Mouse (Mus musculus): ENCODE results near the gene Zfp944. TPM values are rescaled to one million over a fixed set of nuclear protein-coding genes. Genes with fewer than 3 reads are reported as not detected.

Gene Zfp944
- polyA plus RNA-seq, 1 experiment from 2014 or later = 12.9 TPM

Other genes with a start within 250 kb of the Zfp944 start
- 2.9 and 3.1 TPM in 2 replicates for gene Zfp947, start 195.2 kb downstream of the Zfp944 start, polyA plus RNA-seq (2014; fragmentation: Nextera tagmentation; extraction: Ambion mirVana)
- gene Zfp994, start 135.8 kb downstream of the Zfp944 start, polyA plus RNA-seq (2014; fragmentation: Nextera tagmentation; extraction: Ambion mirVana) = 2.5 and 3.1 TPM in 2 replicates
- 12.6 and 14.3 TPM in 2 replicates for gene CT030661.1, start 46.6 kb downstream of the Zfp944 start, polyA plus RNA-seq (2014; fragmentation: Nextera tagmentation; extraction: Ambion mirVana)
- gene Zfp758, start 53 bp upstream of the Zfp944 start, polyA plus RNA-seq (2014; fragmentation: Nextera tagmentation; extraction: Ambion mirVana) = 8.0 and 9.5 TPM in 2 replicates
- 15.3 and 16.1 TPM in 2 replicates for gene Zfp946, start 62.8 kb upstream of the Zfp944 start, polyA plus RNA-seq (2014; fragmentation: Nextera tagmentation; extraction: Ambion mirVana)
- gene Vmn2r111, start 212.1 kb upstream of the Zfp944 start, polyA plus RNA-seq (2014; fragmentation: Nextera tagmentation; extraction: Ambion mirVana) = not detected in 2 replicates
- not detected in 2 replicates for gene Vmn2r112, start 239.6 kb upstream of the Zfp944 start, polyA plus RNA-seq (2014; fragmentation: Nextera tagmentation; extraction: Ambion mirVana)